Mouse (Mus musculus): ENCODE data around the gene Casc3.
A peak's percentile ranks its signal among the peaks of the same experiment; 100 is the strongest.

- TF ChIP-seq POLR2A (IDR thresholded peaks at IDR 0.05; ENCODE audit: insufficient read length, low read depth) (no peak), TCF12 (IDR thresholded peaks at IDR 0.05; ENCODE audit: insufficient read depth, poor library complexity, severe bottlenecking) (no peak), MYOG (IDR thresholded peaks at IDR 0.05; ENCODE audit: control insufficient read depth in 1 of 3, insufficient read depth in 1 of 3, insufficient read length in 2 of 3, low read depth in 2 of 3) (peak in 2 of 3 experiments; percentile 66 to 92), MYOD1 (IDR thresholded peaks at IDR 0.05; ENCODE audit: control insufficient read depth in 1 of 3, insufficient read length in 2 of 3, low read depth in 2 of 3) (peak in 2 of 3 experiments; percentile 14 to 74), MAX (IDR thresholded peaks at IDR 0.05; ENCODE audit: low read depth) (no peak)
These were observed 44.6 kb downstream of the Casc3 start for GRCm38 (mm10) chr11:98849196-98849894.
